Mouse (Mus musculus) left cerebral cortex, adult 11 months (tissue): ENCODE data around the gene Il21r.

Experiments
- DNase-seq: peaks from one replicate; pipeline ENCODE4 v3.0.0; 2022; ENCODE audit warnings: low spot score

Il21r gene

DNA sequence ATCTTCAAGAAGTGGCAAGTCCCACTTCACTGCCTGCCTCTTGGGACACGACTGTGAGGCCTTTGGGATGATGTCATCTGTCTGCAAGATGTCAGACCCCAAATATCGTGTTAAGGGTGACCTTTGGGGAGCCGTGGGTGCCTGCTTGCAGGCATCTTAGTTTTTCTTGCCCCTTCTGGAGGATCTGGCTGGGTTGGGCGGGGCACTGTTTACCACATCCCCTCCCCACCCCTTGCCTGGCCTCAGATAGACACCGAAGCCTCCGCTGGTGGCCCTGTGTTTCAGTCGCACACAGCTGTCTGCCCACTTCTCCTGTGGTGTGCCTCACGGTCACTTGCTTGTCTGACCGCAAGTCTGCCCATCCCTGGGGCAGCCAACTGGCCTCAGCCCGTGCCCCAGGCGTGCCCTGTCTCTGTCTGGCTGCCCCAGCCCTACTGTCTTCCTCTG lies at the start of gene Il21r:
Gene Il21r, plus strand, starts transcription at position 245 of the 447 bp plus-strand sequence.
- DNase-seq, result no peak

DNA sequence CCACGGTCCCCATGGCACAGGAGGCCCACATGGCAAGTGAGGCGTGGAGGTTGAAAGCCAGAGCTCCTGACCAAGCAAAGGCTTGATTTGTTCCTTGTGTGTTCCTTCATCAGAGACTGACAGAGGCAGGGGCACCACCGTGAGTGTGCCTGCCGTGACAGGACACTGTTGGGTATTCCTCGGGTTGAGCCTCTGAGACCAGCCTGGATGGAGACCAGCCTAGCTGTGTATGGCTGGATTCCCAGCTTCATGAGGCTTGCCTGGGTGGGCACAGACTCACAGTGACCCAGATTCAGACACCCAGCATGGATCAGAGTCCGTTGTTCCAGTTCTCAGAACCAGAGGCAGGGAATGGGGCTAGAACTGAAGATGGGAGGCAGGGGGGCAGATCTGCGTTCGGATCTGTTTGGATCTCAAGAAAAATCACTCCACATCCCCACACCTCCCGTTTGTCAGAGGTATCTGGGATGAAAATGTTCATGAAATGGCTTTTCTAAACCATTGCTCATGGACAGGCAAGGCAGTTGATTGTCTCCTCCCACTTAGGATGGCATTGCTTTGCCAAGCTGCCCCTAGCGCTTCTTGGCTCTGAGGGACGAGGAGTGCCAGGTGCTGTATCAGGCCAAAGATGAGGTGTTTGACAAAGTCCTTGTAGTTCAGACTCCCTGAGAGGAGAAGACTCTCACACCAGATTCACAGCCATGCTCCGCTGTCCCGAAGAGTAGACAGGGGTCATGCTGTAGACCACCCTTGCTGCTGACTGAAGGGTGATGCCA lies 49.4 kb upstream of the Il21r start:
- no peak for DNase-seq

GRCm38 (mm10) chr7:125554456-125555114 lies 48.6 kb upstream of the Il21r start:
- no peak for DNase-seq

DNA sequence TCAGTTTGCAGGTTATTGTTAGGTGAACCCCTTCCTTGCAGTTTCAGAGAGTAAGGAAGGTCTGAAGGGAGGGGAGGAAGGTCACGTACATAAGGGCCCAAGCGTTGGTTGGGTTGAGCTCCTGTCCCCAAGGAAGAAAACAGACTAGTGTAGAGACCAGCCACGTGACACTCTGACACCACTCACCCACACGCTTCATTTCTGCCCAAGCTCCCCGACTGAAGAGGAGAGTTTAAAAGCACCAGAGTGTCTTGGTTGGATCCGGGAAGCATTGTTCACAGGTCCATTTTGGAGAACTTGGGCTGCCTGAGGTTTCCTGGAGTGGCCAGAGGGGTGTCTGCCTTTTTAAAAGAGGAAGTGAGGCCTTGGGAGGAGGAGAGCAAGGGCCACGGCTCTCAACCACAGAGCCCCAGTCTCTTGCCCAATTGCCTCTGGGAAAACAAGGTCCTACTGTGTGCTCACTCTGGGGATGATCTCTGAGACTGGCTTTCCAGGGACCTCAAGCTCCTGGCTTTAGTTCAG lies 47.8 kb upstream of the Il21r start:
- DNase-seq, result no peak

DNA sequence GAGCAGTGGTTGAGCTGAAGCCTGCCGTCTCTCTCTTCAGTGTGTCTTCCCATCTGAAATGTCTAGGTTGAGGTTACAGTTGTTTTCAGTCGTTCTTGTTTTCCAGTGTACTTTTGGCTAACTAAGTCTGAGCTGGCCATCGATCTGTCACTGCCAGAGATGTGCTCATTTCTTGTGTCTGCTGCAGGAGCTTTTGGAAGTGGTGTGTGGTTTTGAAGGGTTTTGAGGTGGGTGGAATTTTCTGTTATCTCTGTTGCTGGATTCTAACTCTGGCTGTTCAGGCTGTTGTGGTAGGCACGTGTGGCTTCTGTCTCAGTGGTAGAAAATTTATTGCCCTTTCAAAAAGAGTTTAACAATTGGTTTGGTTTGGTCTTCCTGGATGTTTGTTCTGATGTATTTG lies 47.1 kb upstream of the Il21r start:
- no peak for DNase-seq

- DNase-seq, result no peak
Observed at GRCm38 (mm10) chr7:125556865-125557264, 46.4 kb upstream of the Il21r start.

GRCm38 (mm10) chr7:125558401-125558945 lies 44.8 kb upstream of the Il21r start:
- no peak for DNase-seq

DNA sequence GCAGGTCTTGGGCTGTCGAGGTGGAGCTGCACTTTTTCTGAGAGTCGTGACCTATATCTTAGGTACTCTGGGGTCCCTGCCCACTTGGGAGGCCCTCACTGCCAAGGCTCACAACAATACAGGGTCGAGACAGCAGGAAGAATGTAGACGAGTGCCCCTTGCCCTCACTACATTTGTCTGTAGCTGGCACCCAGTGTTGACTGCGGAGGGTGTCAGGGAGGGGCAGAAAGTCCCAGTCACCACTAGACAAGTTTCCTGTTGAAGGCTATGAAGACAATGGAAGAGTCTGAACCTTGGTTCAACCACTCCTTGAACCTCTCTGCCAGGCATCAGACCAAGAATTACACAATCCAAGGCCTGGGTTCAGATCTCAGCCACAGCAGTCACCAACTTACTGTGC lies 44.2 kb upstream of the Il21r start:
- DNase-seq, result no peak

- no peak for DNase-seq
Observed at GRCm38 (mm10) chr7:125559537-125559936, 43.7 kb upstream of the Il21r start.

DNA sequence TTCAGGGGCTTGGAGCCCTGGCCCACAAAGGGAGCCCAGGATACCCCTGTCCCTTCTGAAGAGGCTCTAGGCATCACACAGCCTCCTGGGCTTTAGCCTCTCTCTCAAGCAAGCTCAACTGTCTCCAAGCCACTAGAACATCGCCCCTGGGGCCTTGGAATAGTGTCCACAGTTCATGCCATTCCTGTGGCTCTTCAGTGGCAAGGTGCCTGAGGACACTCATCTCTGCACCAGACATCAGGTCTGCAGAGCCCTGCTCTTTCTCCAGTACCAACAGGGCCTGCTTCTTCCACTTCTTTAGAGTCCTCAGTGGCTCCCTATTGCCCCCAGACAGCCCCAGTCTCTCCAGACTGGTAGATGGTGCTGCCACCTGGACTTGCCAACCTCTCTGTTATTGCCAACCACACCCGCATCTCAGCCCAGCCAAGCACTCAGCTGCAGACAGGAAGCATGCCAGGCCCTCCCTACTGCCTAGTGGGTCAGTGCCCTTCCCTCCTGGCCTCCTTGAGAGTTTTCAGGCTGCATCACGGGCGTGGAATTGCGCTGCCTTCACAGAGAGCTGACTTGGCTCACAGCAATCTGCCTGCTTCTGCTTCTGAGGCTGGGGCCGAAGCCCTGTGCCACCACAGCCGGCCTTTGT lies 43.0 kb upstream of the Il21r start:
- DNase-seq, result no peak

- DNase-seq, result no peak
Observed at GRCm38 (mm10) chr7:125561085-125561690, 42.0 kb upstream of the Il21r start.

DNA sequence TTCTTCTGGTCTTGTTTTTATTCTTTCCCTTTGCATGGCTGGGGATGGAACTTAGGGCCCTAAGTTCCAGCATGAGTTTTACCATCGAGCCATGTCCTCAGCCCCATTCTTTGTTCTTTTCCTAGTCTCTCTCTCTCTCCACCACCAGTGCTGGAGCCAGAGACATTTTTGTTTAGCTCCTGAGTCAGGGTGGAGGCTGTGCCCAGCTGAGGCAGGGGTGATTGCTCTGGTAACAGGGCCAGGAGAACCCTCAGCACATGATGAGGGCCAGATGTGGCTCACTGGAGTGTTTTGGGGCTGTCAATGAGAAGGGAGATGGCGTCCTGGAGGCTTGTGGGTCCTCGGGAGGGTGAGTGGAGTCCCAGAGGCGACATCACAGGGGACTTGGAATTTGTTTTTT lies 40.8 kb upstream of the Il21r start:
- DNase-seq, result no peak

DNA sequence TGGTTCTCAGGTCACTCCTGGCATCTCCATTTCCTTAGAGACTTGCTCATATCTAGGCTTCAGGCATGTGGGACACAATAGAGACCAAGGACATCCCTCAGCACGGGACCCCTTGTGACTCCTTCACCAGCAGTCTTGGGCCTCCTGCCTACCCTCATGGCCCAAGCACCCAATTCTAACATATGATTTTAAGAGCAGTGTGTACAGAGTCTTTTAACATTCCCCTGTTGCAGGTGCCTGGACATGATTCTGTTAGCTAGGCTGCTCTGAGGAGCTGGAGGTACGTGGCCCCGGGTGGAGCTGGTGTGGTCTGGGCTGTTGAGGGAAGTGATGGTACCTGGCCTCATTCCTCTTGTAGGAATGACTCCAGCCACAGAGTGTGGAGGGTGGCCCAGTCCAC lies 40.1 kb upstream of the Il21r start:
- no peak for DNase-seq

DNA sequence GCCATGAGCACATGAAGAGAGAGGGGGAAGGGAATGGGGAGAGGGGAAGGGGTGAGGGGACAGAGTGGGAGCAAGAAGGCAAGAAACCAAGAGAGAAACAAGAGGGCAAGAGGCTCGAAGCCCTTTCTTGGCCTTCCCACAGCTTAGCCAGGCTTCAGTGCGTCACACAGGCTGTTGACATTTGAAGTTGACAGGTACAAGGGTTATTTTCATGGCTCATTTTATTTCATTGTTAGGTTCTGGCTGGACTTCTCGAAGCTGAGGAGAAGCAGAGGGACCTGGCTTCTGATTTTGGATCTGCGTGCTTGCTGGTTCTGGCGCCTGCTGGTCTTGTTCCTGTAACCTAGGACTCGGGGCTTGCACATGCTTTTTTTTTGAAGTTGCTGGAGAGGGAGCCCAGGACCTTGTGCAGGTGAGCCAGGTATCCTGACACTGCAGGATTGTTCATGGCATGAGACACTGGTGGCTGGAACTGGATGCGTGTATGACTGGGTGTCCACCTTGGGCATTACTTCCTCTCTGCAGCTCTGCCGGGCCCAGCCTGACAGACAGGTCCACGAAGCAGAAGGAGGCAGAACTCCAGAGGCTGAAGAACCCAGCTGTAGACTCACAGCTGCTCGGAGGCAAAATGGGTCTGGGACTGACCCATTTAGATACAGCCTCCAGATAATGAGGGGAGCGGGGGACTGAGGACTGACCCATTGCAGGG lies 38.8 kb upstream of the Il21r start:
- no peak for DNase-seq

DNA sequence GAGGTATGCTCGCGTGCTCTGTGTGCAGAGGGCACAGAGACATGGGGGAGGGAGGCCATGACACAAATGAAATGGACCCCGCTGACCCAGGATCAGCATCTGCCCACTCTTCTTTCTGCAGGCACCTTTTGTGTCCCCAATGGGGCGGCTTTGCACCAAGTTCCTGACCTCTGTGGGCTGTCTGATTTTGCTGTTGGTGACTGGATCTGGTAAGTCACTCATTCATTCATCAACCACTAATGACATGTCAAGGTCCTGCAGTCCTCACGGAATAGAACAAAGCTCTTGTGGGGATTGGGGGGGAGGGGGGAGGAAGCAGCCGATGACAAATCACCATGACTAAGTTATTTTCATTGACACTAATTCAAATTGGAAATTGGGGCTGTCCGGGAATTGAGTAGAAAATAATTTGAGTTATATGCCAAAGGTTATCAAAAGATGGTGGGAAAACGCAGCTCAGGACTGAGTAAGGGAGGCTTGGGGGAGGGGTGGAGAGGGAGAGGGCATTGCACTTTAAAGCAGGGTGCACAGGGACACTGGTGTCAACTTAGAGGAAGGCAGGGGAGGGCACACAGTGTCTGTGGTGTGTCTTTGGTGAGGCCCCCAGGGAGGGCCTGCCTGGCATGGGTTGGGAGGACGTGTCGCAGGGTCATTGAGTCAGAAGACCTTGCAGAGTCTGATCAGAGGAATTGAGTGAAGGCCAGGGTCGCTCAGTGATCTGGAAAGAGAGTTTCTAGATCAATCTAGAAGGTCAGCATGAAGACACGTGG lies 37.5 kb upstream of the Il21r start:
- DNase-seq, result no peak

GRCm38 (mm10) chr7:125566420-125566819 lies 36.8 kb upstream of the Il21r start:
- DNase-seq, result no peak

DNA sequence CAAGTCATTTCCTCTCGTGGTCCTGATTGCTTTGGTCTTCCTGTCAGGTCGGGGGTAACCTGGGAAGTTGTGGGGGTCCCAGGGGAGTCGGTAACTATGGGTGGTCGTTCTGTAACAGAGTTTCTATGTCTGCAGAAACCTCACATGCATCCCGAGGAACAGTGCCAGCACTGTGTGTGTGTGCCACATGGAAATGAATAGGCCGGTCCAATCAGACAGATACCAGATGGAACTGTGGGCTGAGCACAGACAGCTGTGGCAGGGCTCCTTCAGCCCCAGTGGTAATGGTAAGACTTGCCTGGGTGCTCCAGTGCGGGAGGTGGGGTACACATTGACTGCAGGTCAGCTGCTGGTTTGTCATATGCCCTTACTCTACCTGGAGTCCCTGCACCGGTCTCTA lies 34.3 kb upstream of the Il21r start:
- DNase-seq, result no peak

DNA sequence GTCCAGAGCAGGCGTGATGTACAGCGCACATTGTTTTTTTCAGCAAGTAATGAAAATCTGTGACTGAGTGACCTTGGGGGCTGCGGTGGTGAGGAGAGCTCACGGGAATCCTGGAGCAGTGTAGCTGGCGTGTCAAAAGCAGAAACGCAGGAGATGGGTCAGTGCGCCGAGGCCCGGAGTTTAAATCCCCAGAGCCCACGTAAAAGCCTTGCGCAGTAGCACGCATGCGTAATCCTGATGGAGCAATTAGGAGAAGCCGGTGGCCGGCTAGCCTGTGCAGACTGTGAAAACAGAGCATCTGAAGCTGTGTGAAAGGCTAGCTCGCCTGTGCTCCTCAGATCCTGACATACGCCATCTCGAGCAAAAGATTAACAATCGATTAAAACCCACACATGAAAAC lies 31.3 kb upstream of the Il21r start:
- DNase-seq, result no peak

DNA sequence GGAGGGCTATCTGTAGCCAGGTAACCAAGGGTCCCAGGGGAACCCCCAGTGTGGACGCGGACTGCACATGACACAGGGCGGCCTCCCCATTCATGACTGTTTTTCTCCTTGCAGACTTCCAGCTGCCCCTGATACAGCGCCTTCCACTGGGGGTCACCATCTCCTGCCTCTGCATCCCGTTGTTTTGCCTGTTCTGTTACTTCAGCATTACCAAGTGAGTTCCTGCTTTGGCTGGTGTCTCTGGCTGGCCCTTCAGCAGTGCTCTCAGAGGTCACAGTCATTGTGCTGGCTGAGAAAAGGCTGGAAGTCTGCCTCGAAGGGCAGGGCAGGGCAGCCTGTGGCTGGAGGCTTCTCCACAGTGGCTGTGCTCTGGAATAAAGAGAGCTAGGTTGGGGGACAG lies 30.5 kb upstream of the Il21r start:
- no peak for DNase-seq

- no peak for DNase-seq
Observed at GRCm38 (mm10) chr7:125573849-125574248, 29.4 kb upstream of the Il21r start.

GRCm38 (mm10) chr7:125574832-125575231 lies 28.4 kb upstream of the Il21r start:
- DNase-seq, result no peak
